Mouse (Mus musculus) CH12.LX (cell line): ENCODE data around the gene Crybb2.

Experiments
- CTCF ChIP-seq, 2 experiments: IDR thresholded peaks in 1 of 2; conservative IDR thresholded peaks in 1 of 2; 2 replicates each; pipeline ENCODE4 v1.5.1; 2011 to 2012; ENCODE audit warnings: low read depth in 2 of 2, low read length in 2 of 2, improper control_type of control experiment in 1 of 2, inconsistent platforms in 1 of 2, mild to moderate bottlenecking in 1 of 2, moderate library complexity in 1 of 2
- E2F4 ChIP-seq: IDR thresholded peaks from 2 replicates; pipeline ENCODE4 v1.6.1; 2011; ENCODE audit warnings: low read depth, low read length, improper control_type of control experiment; ENCODE audit not compliant: insufficient replicate concordance
- ELF1 ChIP-seq: IDR thresholded peaks from 2 replicates; pipeline ENCODE4 v1.6.1; 2014; ENCODE audit warnings: low read depth, mild to moderate bottlenecking, inconsistent platforms, low read length, improper control_type of control experiment
- EP300 ChIP-seq: IDR thresholded peaks from 2 replicates; pipeline ENCODE4 v1.6.1; 2011; ENCODE audit warnings: low read length, improper control_type of control experiment
- ETS1 ChIP-seq: conservative IDR thresholded peaks from 2 replicates; pipeline ENCODE4 v1.6.1; 2012; ENCODE audit warnings: low read depth, mild to moderate bottlenecking, inconsistent platforms, low read length, improper control_type of control experiment, moderate library complexity
- KAT2A ChIP-seq: IDR thresholded peaks from 2 replicates; pipeline ENCODE4 v1.6.1; 2012; ENCODE audit warnings: low read length, improper control_type of control experiment, inconsistent platforms; ENCODE audit not compliant: insufficient replicate concordance
- MXI1 ChIP-seq: IDR thresholded peaks from 2 replicates; pipeline ENCODE4 v1.6.1; 2011; ENCODE audit warnings: mild to moderate bottlenecking, low read depth, low read length, improper control_type of control experiment
- POLR2A ChIP-seq: IDR thresholded peaks from 2 replicates; pipeline ENCODE4 v1.6.1; 2011; ENCODE audit warnings: low read depth, mild to moderate bottlenecking, improper control_type of control experiment, low read length
- TCF12 ChIP-seq: IDR thresholded peaks from 2 replicates; pipeline ENCODE4 v1.6.1; 2014; ENCODE audit warnings: low read depth, mild to moderate bottlenecking, inconsistent platforms, low read length, improper control_type of control experiment
- USF2 ChIP-seq: conservative IDR thresholded peaks from 2 replicates; pipeline ENCODE4 v1.6.1; 2011; ENCODE audit warnings: low read depth, low read length, improper control_type of control experiment
- ZNF384 ChIP-seq: IDR thresholded peaks from 2 replicates; pipeline ENCODE4 v1.6.1; 2012; ENCODE audit warnings: low read depth, low read length, improper control_type of control experiment, inconsistent platforms

- no peak for TF ChIP-seq ZNF384
- no peak for TF ChIP-seq POLR2A
- TF ChIP-seq CTCF (conservative IDR thresholded peaks at IDR 0.05 in 1 of 2, IDR thresholded peaks at IDR 0.05 in 1 of 2; ENCODE audit: low read depth in 2 of 2, low read length in 2 of 2): no peak
- TF ChIP-seq ELF1: no peak
- no peak for TF ChIP-seq KAT2A
- no peak for TF ChIP-seq USF2
- TF ChIP-seq MXI1: no peak
- no peak for TF ChIP-seq E2F4
- TF ChIP-seq ETS1: no peak
- no peak for TF ChIP-seq TCF12
- TF ChIP-seq EP300: no peak
Measured at GRCm38 (mm10) chr5:113101457-113101856, 31.5 kb upstream of the Crybb2 start.
